Mouse (Mus musculus) heart, postnatal 0 days (tissue): ENCODE data around the gene Pgap2. TPM values are rescaled to one million over a fixed set of nuclear protein-coding genes. Genes with fewer than 3 reads are reported as not detected.
"Not testable (repeated sequence)": the region's sequence is repeated elsewhere in the genome, so short reads cannot be mapped to it uniquely, and the experiment has no call there.

Experiments
- ATAC-seq: fragments of 200-750 bp; cut with Nextera tagmentation; 2 replicates; pipeline ENCODE4 v1.8.0; 2017; ENCODE audit warnings: low read depth, moderate number of reproducible peaks, moderate library complexity; ENCODE audit not compliant: insufficient read depth
- DNase-seq: peaks from one replicate; pipeline ENCODE4 v3.0.0-alpha.2; 2016; ENCODE audit warnings: low spot score
- H3K27ac ChIP-seq: fragments of 300-500 bp; sonication (generic); 2 replicates; pipeline ENCODE4 v1.5.1; 2014; ENCODE audit warnings: low read depth, mild to moderate bottlenecking
- H3K27me3 ChIP-seq: fragments of 300-500 bp; sonication (generic); 2 replicates; pipeline ENCODE4 v1.6.1; 2014; ENCODE audit warnings: low read length, mixed read lengths; ENCODE audit not compliant: control insufficient read depth, insufficient read depth
- H3K36me3 ChIP-seq: fragments of 300-500 bp; sonication (generic); replicated peaks from 2 replicates; pipeline ENCODE4 v1.6.1; 2014; ENCODE audit warnings: low read length, mixed read lengths; ENCODE audit not compliant: control insufficient read depth, insufficient read depth
- H3K4me1 ChIP-seq: fragments of 300-500 bp; sonication (generic); 2 replicates; pipeline ENCODE4 v1.6.1; 2014; ENCODE audit warnings: antibody characterized with exemption; ENCODE audit not compliant: control insufficient read depth, insufficient read depth
- H3K4me2 ChIP-seq: fragments of 300-500 bp; sonication (generic); 2 replicates; pipeline ENCODE4 v1.6.1; 2014; ENCODE audit warnings: low read depth, mild to moderate bottlenecking, low read length, moderate library complexity
- H3K4me3 ChIP-seq: fragments of 300-500 bp; sonication (generic); 2 replicates; pipeline ENCODE4 v1.5.1; 2014; ENCODE audit warnings: low read depth, low read length
- H3K9ac ChIP-seq: fragments of 300-500 bp; sonication (generic); replicated peaks from 2 replicates; pipeline ENCODE4 v1.6.1; 2014; ENCODE audit warnings: low read depth, low read length, mixed read lengths
- H3K9me3 ChIP-seq: fragments of 300-500 bp; sonication (generic); replicated peaks from 2 replicates; pipeline ENCODE4 v1.6.1; 2016; ENCODE audit warnings: low read length; ENCODE audit not compliant: control insufficient read depth
- CTCF ChIP-seq: IDR thresholded peaks from 2 replicates; pipeline ENCODE4 v1.5.1; 2016; ENCODE audit warnings: antibody characterized with exemption, control low read depth, low read depth
- EP300 ChIP-seq: IDR thresholded peaks from 2 replicates; pipeline ENCODE4 v1.6.1; 2016; ENCODE audit warnings: antibody characterized with exemption, low read depth
- WGBS: fragments of 180-500 bp; shearing (Covaris S2); extraction: QIAGEN DNeasy Blood & Tissue Kit; methylation state at CpG from one replicate; pipeline ENCODE4 v1.1.7; 2014; 5-methylcytosine and 5-hydroxymethylcytosine counted together
- polyA plus RNA-seq: library from polyadenylated mRNA; unstranded; fragments of >200 nt; fragmentation: Nextera tagmentation; extraction: Ambion mirVana; gene quantifications from 2 replicates; pipeline ENCODE4 v1.2.1, GENCODE M21; 2015
- total RNA-seq: library from RNA; depleted of rRNA; stranded (reverse); fragments of >200 nt; gene quantifications from 2 replicates; pipeline ENCODE4 v1.2.3, GENCODE M21; 2014; ENCODE audit warnings: low replicate concordance

Pgap2 gene
- total and polyA plus RNA-seq, 2 experiments from 2014 or later = 60.9 to 117 TPM

DNA sequence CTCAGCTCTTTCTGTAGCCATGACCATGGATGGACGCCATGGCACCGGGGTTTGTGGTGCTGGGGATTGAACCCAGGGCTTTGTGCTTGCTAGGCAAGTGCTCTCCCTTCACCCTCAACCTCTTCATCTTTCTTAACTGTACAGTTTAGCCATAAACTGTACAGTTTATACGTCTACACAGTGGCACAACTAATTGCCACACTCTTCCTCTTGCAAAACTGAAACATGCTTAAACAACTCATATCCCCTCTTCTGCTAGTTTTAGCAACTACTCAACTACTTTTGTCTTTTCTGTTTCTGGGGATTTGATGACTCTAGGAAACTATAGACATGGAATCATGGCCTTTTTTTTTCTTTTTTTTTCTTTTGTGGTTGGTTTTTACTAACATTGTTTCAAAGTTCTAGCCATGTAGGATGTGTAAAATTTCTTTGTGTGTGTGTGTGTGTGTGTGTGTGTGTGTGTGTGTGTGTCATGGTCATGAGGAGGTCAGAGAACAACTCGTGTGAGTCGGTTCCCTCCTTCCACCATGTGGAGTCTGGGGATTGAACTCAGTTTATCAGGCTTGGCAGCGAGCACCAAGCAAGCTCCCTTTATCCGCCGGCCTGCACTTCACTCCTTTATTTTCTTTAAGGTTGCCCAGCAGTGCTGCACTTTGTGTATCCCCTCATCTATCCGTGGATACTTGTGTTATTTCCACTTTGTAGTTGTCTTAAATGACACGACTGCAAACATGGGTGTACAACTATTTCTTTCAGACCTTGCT is 49.9 kb downstream of the Pgap2 start:
- no peak overlapping the region for H3K9ac ChIP-seq
- H3K36me3 ChIP-seq = no peaks in the 10 kb centered on the region
- H3K27me3 ChIP-seq = peaks cover 18% of the 10 kb centered on the region
- WGBS = 81% methylated on average over 10 of the region's 10 CpGs
- no peak overlapping the region for H3K4me3 ChIP-seq
- DNase-seq (no peak), ATAC-seq (no peak)
- no peak overlapping the region for H3K4me2 ChIP-seq
- no peaks in the 10 kb centered on the region for H3K4me1 ChIP-seq
- no peak for TF ChIP-seq EP300
- no peak for TF ChIP-seq CTCF
- H3K27ac ChIP-seq = no peak overlapping the region
- no peaks in the 10 kb centered on the region for H3K9me3 ChIP-seq

DNA sequence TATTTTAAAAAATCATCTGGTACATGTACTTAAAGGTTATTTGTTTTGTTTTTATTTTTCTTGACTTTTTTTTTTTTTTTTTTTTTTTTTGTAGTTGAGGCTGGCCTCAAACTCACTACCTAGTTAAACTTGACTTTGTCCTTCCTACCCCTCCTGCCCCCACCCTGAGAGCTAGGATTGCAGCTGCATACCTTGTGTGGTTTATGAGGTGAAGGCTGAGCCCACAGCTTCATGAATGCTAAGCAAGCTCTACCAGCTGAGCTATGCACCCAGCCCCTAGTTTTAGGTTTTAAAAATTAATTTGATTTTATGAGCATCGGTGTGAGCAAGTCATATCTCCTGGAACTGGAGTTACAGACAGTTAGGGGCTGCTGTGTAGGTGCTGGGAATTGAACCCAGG is 50.5 kb downstream of the Pgap2 start:
- H3K36me3 ChIP-seq = no peaks in the 10 kb centered on the region
- no peaks in the 10 kb centered on the region for H3K4me1 ChIP-seq
- no peak overlapping the region for H3K4me3 ChIP-seq
- DNase-seq (no peak), ATAC-seq (no peak)
- H3K9me3 ChIP-seq = no peaks in the 10 kb centered on the region
- H3K4me2 ChIP-seq = no peak overlapping the region
- TF ChIP-seq CTCF = no peak
- no peak for TF ChIP-seq EP300
- 81% methylated on average over 1 of the region's 1 CpGs for WGBS
- H3K9ac ChIP-seq = no peak overlapping the region
- H3K27me3 ChIP-seq = peaks cover 25% of the 10 kb centered on the region
- no peak overlapping the region for H3K27ac ChIP-seq

DNA sequence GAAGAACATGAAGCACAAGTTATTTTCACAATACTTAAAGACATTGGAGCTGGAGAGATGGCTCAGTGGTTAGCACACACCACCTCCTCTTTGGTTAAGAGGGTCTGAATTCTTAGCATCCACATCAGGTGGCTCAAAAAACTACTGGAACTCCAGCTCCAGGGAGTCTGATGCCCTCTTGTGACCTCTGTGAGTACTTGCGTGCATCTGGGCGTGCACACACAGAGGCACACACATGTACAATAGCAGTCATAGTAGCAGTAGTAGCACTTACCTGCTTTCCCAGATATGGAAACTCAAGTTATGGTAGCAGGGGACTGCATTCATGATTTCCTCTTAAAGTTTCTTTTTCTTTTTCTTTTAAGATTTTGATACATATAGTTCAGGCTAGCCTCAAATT is 53.0 kb downstream of the Pgap2 start:
- TF ChIP-seq EP300 = no peak
- no peak for TF ChIP-seq CTCF
- ATAC-seq = no peak
- no peaks in the 10 kb centered on the region for H3K4me1 ChIP-seq

DNA sequence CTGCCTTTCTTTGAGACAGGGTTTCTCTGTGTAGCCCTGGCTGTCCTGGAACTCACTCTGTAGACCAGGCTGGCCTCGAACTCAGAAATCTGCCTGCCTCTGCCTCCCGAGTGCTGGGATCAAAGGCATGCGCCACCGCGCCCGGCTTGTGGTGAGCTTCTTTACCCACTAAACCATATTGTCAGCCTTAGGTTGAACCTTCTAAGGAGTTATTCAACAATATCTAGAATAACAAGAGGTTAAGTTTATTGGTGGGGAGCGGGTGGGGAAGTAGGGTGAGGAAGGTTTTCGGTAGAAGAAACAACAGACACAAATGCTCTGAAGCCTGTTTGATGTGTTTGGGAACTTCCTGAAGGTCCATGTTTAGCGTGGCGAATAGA is 56.0 kb downstream of the Pgap2 start:
- not testable (repeated sequence) for H3K27ac ChIP-seq

More for the DNA sequence above, 53.0 kb downstream of the Pgap2 start:
- no peak overlapping the region for H3K27ac ChIP-seq
- H3K9ac ChIP-seq = no peak overlapping the region
- 97% methylated on average over 2 of the region's 2 CpGs for WGBS
- H3K4me3 ChIP-seq = no peak overlapping the region
- H3K9me3 ChIP-seq = no peaks in the 10 kb centered on the region
- DNase-seq = no peak
- no peak overlapping the region for H3K4me2 ChIP-seq
- H3K36me3 ChIP-seq = no peaks in the 10 kb centered on the region
- peaks cover 24% of the 10 kb centered on the region for H3K27me3 ChIP-seq

DNA sequence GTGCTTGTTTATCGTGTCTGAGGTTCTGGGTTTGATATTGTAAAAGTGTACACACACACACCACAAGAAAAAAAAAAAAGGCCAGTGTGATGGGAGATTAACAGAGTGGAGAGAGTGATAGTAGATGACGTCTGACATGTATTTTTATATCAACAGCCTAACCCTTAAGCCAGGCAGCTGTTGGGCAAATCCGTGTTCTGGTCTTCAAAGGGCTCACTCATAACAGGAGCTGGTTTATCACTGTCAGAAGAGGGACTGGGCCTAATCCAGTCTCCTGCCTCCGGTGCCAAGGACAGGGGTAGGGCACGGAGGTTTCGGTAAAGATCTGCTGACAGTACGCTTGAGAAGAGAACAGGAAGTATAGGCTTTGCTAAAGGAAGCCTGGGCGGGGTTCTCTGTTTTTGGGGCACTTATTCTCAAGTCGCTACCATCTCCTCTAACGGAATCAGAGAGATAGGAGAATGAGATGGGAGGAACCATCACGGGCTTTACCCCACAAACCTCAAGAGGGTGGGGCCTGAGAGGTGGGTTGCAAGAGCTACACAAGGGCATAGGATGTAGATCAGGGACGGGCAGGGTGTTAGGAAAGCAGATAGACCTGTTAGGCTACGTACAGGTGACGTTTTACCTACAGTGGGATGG is 56.5 kb downstream of the Pgap2 start:
- no peak for DNase-seq
- ATAC-seq = no peak
- Histone ChIP-seq H3K9me3 (no peaks in the 10 kb centered on the region), H3K4me2 (peak overlapping the region; percentile 93; the same call in 1 of the 2 replicates), H3K36me3 (no peaks in the 10 kb centered on the region), H3K27me3 (peaks cover 34% of the 10 kb centered on the region), H3K4me3 (no peak overlapping the region), H3K4me1 (peaks cover 16% of the 10 kb centered on the region), H3K9ac (no peak overlapping the region), H3K27ac (peak overlapping the region; percentile 21; the same call in 1 of the 2 replicates)
- WGBS = 38% methylated on average over 14 of the region's 14 CpGs
- TF ChIP-seq EP300 (no peak), CTCF (no peak)

More for the DNA sequence above, 56.0 kb downstream of the Pgap2 start:
- H3K9me3 ChIP-seq, H3K9ac ChIP-seq, H3K36me3 ChIP-seq, ATAC-seq, H3K4me2 ChIP-seq, DNase-seq, H3K4me3 ChIP-seq: not testable (repeated sequence)
- H3K4me1 ChIP-seq = peaks cover 16% of the 10 kb centered on the region; the same call in 1 of the 2 replicates
- peaks cover 34% of the 10 kb centered on the region for H3K27me3 ChIP-seq
- WGBS = 88% methylated on average over 10 of the region's 10 CpGs
